Mouse (Mus musculus) splenic B cell, adult 2 months (primary cell): ENCODE data around the gene Tet2.

Experiments used
- DNase-seq: peaks from one replicate; pipeline ENCODE4 v3.0.0-alpha.2; 2011; ENCODE audit warnings: low read depth, low spot score
- H3K27me3 ChIP-seq: 2 replicates; pipeline ENCODE4 v1.6.1; 2012; ENCODE audit warnings: mild to moderate bottlenecking, low read length, moderate library complexity, mixed read lengths; ENCODE audit not compliant: control insufficient read depth, poor library complexity, insufficient read depth, severe bottlenecking
- H3K36me3 ChIP-seq: 2 replicates; pipeline ENCODE4 v1.6.1; 2012; ENCODE audit warnings: mild to moderate bottlenecking, low read length, moderate library complexity, mixed read lengths; ENCODE audit not compliant: control insufficient read depth, poor library complexity, insufficient read depth, severe bottlenecking

The Tet2 gene

DNA sequence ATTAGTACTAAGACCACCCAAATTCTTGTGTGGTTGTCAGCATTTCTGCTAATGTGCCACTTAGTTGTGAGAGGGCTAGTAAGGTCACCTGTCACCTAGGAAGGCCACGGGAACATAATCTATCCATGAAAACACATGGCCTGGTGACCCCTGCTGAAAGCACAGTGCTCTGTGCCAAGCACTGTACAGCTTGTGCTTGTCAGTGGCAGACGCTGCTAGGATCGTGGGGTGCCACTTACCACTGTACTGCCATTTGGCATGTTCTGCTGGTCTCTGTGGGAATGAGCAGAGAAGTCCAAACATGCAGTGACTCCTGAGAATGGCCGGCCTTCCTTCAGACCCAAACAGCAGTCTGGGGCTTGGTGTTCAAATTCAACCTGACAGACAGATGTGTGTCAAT is 73.8 kb downstream of the Tet2 start:
- H3K27me3 ChIP-seq: no peaks in the 10 kb centered on the region
- peaks cover 2% of the 10 kb centered on the region; the same call in 1 of the 2 replicates for H3K36me3 ChIP-seq
- no peak for DNase-seq

DNA sequence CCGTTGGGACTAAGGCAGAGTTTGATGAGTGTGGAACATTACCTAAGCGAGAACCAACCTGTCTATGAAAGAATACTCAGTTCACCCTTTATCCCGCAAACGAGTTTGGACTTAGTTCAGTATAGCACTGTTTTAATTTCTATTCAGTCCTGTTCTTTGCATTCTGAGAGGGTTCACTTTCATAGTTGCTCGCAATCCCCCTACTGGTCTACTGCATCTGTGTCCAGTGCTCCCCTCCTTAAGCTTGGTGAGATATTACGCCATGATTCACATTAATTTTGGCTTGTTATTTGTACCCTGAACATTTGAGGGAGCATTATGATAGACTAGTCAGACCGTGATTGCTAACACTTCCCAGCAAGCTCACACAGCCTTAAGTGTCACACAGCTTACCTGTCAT is 76.1 kb downstream of the Tet2 start:
- H3K27me3 ChIP-seq: no peaks in the 10 kb centered on the region
- DNase-seq: no peak
- peaks cover 2% of the 10 kb centered on the region; the same call in 1 of the 2 replicates for H3K36me3 ChIP-seq

DNA sequence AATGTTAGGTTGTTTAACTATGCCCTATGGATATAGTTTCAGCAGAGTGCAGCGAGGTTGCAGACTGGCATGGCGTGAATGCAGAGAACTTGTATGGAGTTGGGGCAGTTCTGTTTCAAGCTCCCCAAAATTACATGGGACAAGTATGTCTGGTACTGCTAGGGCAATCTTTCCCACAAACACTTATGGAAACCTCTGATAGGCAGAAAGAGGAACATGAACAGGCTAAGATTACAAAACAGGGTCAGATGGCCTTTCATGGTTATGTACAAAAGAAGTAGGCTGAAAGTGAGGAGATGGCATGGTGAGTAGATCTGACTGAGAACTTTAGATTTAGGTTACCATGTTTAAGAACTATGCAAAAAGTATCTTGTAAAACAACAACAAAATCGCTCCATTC is 81.7 kb downstream of the Tet2 start:
- H3K27me3 ChIP-seq: no peaks in the 10 kb centered on the region
- no peak for DNase-seq
- peaks cover 2% of the 10 kb centered on the region; the same call in 1 of the 2 replicates for H3K36me3 ChIP-seq

DNA sequence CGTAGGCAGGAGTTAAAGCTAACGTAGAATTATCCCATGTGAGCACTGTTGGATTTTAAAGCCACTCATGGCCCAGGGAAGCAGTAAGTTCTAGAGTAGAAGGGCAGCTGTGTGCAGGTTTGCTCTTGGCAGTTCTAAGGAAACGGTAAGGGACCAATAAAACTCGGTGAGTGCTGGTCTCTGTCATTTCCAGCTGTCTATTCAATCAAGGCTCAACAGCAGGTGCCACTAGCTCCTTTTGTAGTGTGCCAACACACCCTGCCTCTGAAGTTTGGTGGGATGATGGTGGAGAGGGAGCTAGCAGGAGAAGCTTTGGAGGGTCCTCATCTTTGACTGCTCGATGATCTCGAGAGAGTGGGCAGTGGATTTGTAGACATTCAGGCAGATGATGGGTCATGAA is 82.5 kb downstream of the Tet2 start:
- no peak for DNase-seq
- H3K36me3 ChIP-seq: peaks cover 2% of the 10 kb centered on the region; the same call in 1 of the 2 replicates
- no peaks in the 10 kb centered on the region for H3K27me3 ChIP-seq

DNA sequence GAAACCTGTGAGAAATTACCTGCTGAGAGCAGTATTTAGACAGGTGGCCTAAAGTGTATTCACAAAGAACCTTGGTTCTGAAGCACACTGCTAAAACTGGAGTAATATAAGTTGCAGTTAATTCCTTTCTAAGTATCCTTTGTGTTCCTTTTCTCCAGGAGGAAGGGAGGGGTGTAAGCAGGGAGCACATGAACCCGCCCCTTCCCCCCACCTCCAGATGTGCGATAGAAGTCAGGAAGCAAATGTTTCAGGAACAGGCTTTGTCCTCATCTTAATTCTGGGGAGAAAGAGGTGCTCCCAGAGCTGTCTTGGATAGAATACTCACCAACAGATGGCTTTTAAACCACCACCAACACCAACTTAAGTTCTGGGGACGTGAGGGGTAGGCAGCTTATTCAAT is 82.9 kb downstream of the Tet2 start:
- DNase-seq: no peak
- Histone ChIP-seq H3K27me3 (no peaks in the 10 kb centered on the region), H3K36me3 (peaks cover 2% of the 10 kb centered on the region; the same call in 1 of the 2 replicates)

DNA sequence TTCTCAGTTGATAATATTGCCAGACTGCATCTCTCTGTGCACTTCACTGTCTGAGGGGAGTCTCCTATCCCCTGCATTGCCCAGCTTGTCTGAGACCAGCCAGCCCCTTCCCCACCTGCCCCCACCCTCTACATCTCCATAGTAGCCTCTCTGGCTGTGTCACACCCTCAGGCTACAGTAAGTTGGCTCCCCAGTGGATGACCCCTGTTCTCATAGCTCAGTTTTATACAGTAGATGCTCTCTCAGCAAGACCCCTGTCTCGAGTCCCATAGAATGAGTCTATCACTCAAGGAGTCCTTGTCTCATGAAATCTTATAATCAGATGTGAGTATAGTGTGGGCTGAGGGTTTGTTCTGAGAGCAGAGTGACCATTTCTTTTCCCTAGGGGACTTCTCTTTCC is 85.8 kb downstream of the Tet2 start:
- Histone ChIP-seq H3K36me3 (no peaks in the 10 kb centered on the region), H3K27me3 (no peaks in the 10 kb centered on the region)
- no peak for DNase-seq

DNA sequence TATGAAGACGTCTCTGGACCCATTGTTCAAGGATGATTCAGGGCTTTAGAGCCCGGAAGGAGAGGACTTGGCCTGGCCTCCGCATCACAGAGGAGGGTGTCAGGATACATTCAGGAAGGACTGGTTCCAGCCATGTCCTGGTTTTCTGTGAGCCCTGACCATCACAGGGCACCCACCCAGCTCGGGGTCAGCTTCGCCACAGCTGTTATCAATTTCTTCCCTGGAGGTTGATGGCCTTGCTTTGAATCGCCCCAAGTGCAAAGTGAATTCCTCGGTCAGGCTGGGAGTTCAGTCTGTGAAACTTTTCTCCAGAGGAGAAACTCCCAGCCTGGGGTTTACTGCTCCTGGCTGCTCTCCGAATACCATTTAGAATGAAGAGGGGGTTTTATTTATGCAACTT is 91.0 kb downstream of the Tet2 start:
- no peak for DNase-seq
- Histone ChIP-seq H3K27me3 (no peaks in the 10 kb centered on the region), H3K36me3 (no peaks in the 10 kb centered on the region)

DNA sequence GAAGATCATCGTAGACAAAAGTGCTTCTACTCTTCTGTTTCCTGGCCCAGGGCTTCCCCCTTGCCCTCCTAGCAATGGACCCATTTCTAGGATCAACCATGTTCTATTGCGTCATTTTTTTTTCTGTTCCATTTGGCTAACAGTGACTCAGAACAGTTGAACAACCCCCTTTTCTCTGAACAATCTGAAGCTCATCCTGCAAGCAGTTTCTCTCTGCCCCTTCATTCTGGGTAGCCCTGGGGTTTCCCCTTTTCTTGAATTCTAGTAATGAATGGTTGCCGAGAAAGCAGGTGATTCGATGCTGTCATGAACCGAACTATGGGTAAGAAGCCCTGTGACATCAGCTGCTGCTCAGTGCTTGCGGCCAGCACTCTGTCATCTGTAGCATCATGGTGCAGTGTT is 108.0 kb downstream of the Tet2 start:
- no peak for DNase-seq
- no peaks in the 10 kb centered on the region for H3K27me3 ChIP-seq
- no peaks in the 10 kb centered on the region for H3K36me3 ChIP-seq

DNA sequence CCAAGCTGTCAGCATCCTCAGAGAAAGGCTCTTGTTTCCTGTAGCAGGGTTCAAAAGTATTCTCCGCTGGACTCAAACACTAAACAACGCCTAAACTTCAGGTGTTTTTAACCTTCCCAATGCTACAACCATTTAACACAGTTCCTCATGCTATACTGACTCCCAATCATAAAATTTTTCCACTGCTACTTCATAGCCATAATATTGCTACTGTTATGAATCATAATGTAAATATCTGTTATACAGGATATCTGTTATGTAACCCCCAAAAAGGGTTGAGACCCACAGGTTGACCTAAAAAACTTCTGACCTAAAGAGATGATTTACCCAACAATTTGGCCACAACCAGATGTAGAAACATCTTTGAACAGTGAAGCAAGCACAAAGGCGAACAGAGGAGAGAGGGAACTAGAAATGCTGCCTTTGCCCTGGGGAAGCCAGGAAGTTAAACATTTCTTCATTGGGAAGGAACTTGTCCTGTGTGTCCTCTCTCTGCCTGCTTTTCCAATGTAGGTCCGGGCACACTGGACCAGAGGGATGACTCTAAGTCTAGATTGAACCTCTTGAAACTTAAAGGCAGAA is 108.6 kb downstream of the Tet2 start:
- DNase-seq: no peak
- Histone ChIP-seq H3K27me3 (no peaks in the 10 kb centered on the region), H3K36me3 (no peaks in the 10 kb centered on the region)

DNA sequence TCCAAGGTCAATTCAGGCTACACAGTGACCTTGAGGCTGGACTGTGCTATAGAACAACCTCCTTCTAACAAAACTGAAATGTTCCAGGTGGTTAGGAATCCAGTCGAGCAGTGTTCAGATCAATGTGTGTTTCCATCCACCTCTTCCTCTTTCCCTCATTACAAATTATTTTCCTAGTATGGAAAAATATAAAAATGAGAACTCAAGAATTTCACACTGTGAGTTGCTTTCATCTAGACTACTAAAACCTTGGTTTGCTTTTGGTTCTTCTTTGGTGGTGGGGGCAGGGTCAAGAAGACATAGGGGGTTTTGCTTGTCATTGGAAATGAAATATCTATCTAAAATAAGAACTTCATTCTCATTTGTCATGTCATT is 109.2 kb downstream of the Tet2 start:
- no peak for DNase-seq
- H3K36me3 ChIP-seq: no peaks in the 10 kb centered on the region
- H3K27me3 ChIP-seq: no peaks in the 10 kb centered on the region

DNA sequence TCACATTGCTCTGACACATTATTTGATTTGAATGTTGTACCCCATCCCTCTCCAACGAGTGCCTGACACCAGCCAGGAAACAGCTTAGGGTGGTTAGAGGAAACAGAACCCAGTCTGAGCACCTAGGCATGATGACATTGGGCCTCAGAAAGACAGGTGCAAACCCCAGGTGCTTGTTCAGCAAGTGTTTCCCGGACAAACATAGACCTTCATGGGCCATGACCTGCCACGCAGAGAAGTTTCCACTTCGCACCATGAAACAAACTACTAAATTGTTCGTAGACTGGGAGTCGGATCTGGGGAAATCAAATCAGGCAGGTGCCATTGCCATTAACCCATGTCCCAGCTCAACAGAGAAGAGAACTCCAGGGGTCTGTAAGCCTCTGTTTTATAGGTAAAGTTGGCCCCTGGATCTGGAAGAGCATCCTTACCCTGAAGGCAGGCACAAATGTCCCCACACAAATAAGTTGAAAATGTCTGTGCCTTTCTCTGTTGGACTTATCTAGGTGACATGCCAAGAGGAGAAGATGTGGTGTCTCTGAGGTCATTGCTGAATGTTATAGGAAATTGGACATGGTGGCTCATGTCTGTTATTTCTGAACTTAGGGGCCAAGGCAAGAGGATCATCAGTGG is 109.7 kb downstream of the Tet2 start:
- Histone ChIP-seq H3K36me3 (no peaks in the 10 kb centered on the region), H3K27me3 (no peaks in the 10 kb centered on the region)
- DNase-seq: no peak

DNA sequence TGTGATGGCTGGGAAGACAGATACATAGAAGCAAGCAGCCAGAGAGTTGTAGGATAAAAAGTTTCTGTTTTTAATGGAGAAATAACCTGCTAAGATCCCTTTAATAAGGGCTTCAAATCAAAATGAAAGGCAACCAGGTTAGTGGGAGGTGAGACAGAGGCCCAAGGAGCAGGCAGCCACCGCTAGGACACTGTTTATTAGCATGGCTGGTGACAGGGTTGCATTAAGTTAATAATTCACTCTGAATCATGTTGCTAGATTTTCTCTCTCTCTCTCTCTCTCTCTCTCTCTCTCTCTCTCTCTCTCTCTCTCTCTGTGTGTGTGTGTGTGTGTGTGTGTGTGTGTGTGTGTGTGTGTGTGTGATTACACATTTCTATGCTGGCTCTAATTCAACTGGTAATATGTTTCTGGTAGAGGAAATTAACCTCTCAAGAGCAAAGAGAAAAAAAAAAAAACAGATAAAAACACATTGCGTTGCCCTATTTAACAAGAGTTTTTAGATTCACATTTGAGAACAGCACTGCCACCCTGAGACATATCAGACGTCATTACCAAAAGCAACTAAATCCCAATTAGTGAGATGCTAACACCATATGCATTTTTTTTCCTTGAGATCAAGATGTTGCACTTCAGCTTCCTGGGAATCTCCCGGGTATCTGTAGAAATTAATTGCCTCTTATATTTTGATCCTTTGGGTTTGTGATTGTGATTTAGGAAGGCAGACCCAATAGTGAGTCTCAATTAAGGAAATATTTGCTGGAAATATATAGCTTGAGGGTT is 115.4 kb downstream of the Tet2 start:
- H3K36me3 ChIP-seq: no peaks in the 10 kb centered on the region
- no peaks in the 10 kb centered on the region for H3K27me3 ChIP-seq
- no peak for DNase-seq

DNA sequence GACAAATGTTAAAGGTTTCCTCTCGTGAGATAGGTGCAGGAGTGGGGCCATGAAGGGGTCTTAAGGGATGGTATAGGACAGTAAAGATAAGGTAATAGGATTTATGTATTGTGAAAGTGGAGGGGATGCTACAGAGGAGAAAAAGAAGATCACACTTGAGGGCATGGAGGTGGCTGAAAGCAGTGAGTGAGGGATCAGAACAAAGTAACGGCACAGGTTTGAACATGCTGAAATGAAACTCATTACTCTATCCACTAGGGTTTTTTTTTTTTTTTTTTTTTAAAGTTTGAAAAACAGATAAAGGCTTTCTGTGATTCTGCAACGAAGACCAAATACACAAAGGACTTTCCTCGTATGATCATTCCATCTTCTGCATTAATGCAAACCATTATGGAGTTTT is 116.9 kb downstream of the Tet2 start:
- H3K36me3 ChIP-seq: no peaks in the 10 kb centered on the region
- DNase-seq: no peak
- no peaks in the 10 kb centered on the region for H3K27me3 ChIP-seq

DNA sequence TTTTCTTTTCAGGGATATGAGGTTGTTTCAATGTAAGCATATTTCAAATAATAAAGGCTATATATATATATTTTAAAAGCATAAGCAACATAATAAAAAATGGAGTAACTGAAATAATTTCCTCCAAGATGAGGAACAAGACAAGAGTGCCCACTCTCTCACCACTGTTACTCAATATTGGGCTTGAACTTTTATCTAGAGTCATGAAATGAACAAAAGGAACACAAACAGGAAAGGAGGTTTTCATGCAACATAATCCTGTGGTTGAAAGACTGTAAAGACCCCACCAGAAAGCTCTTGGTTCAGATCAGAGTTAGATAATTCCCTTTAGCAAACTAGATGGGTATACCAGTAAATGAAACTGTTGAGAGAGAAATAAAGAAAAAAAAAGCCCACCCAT is 121.9 kb downstream of the Tet2 start:
- DNase-seq: no peak
- no peaks in the 10 kb centered on the region for H3K27me3 ChIP-seq
- H3K36me3 ChIP-seq: no peaks in the 10 kb centered on the region

DNA sequence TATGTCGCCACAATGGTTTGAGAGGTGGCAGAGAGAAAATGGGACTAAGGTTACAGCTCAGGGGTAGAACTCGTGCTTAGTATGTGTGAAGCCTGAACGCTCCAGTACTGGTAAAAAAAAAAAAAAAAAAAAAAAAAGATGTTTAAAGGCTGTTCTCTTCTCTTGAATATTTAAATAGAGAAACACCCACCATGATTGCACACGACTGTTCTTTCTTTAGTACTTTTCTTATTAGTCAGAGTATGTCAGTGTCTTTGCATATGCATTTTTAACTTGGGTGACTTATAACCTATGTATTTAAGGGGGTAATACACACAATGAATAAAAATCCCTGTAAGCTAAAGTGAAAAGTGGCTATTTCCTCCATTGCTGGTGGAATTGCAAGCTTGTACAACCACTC is 130.2 kb downstream of the Tet2 start:
- no peaks in the 10 kb centered on the region for H3K36me3 ChIP-seq
- no peak for DNase-seq
- no peaks in the 10 kb centered on the region for H3K27me3 ChIP-seq
